Mouse (Mus musculus) B cell, adult 62 days (primary cell): ENCODE data around the gene Upb1. TPM values are rescaled to one million over a fixed set of nuclear protein-coding genes. Genes with fewer than 3 reads are reported as not detected.

Experiments
- total RNA-seq: library from RNA; stranded (reverse); gene quantifications from 4 replicates; pipeline ENCODE4 v1.2.4, GENCODE M21; 2023

The Upb1 gene
- 0.56 to 1.8 TPM (median 0.82 TPM) in 4 replicates for total RNA-seq

GRCm38 (mm10) chr10:75400958-75401357 lies at the start of gene Upb1:
Gene Upb1, plus strand, starts transcription at chr10:75401115.

Other genes starting within 250 kb of the Upb1 start
- 69.0 to 81.2 TPM (median 76.0 TPM) in 4 replicates for gene Specc1l, start 189.0 kb upstream of the Upb1 start, total RNA-seq
- 8.8 to 12.0 TPM (median 10.1 TPM) in 4 replicates for gene Adora2a, start 84.2 kb upstream of the Upb1 start, total RNA-seq
- gene Snrpd3, start 116.4 kb downstream of the Upb1 start, total RNA-seq, result 62.7 to 87.2 TPM (median 67.2 TPM) in 4 replicates
- gene Gucd1, start 116.9 kb downstream of the Upb1 start, total RNA-seq, result 80.1 to 102 TPM (median 85.7 TPM) in 4 replicates
- not detected in 4 replicates for gene Lrrc75b, start 159.2 kb downstream of the Upb1 start, total RNA-seq
- gene Ggt1, start 160.5 kb downstream of the Upb1 start, total RNA-seq, result 1.2 TPM in 1 of 4 replicates, not detected in the others
- gene Ggt5, start 188.2 kb downstream of the Upb1 start, total RNA-seq, result 0.31 to 2.4 TPM (median 0.60 TPM) in 4 replicates
- 2.3 to 4.0 TPM (median 3.3 TPM) in 4 replicates for gene Susd2, start 242.9 kb downstream of the Upb1 start, total RNA-seq